Mouse (Mus musculus) intestine, embryonic 14.5 days (tissue): Measurements from ENCODE around the gene Rasgef1b. TPM values are rescaled to one million over a fixed set of nuclear protein-coding genes. Genes with fewer than 3 reads are reported as not detected.

ENCODE experiments used
- ATAC-seq: fragments of 200-750 bp; cut with Nextera tagmentation; replicated peaks from 2 replicates; pipeline ENCODE4 v1.8.0; 2017; ENCODE audit warnings: low read depth, moderate number of reproducible peaks, moderate TSS enrichment, moderate library complexity; ENCODE audit not compliant: low FRiP score, low TSS enrichment
- DNase-seq: peaks from one replicate; pipeline ENCODE4 v3.0.0-alpha.2; 2018; ENCODE audit warnings: low spot score
- H3K27ac ChIP-seq: fragments of 300-500 bp; sonication (generic); 2 replicates; pipeline ENCODE4 v1.5.1; 2014; ENCODE audit warnings: low read depth, mild to moderate bottlenecking, control low read depth
- H3K27me3 ChIP-seq: fragments of 300-500 bp; sonication (generic); replicated peaks from 2 replicates; pipeline ENCODE4 v1.6.1; 2014; ENCODE audit warnings: low read length, control low read depth; ENCODE audit not compliant: control insufficient read depth, insufficient read depth
- H3K36me3 ChIP-seq: fragments of 300-500 bp; sonication (generic); 2 replicates; pipeline ENCODE4 v1.6.1; 2014; ENCODE audit warnings: low read length, control low read depth; ENCODE audit not compliant: control insufficient read depth, insufficient read depth
- H3K4me1 ChIP-seq: fragments of 300-500 bp; sonication (generic); replicated peaks from 2 replicates; pipeline ENCODE4 v1.6.1; 2014; ENCODE audit warnings: low read length, control low read depth, mixed read lengths; ENCODE audit not compliant: control insufficient read depth, insufficient read depth
- H3K4me2 ChIP-seq: fragments of 300-500 bp; sonication (generic); 2 replicates; pipeline ENCODE4 v1.6.1; 2014; ENCODE audit warnings: low read length
- H3K4me3 ChIP-seq: fragments of 300-500 bp; sonication (generic); 2 replicates; pipeline ENCODE4 v1.5.1; 2014; ENCODE audit warnings: low read depth, low read length, control low read depth, mixed read lengths
- H3K9ac ChIP-seq: fragments of 300-500 bp; sonication (generic); 2 replicates; pipeline ENCODE4 v1.6.1; 2014; ENCODE audit warnings: mild to moderate bottlenecking, low read length
- H3K9me3 ChIP-seq: fragments of 300-500 bp; sonication (generic); 2 replicates; pipeline ENCODE4 v1.6.1; 2016; ENCODE audit warnings: low read length, control low read depth; ENCODE audit not compliant: control insufficient read depth
- WGBS: fragments of 180-500 bp; shearing (Covaris S2); extraction: QIAGEN DNeasy Blood & Tissue Kit; methylation state at CpG from one replicate; pipeline ENCODE4 v1.1.7; 2014; 5-methylcytosine and 5-hydroxymethylcytosine counted together
- polyA plus RNA-seq: library from polyadenylated mRNA; unstranded; fragments of >200 nt; fragmentation: Nextera tagmentation; extraction: Ambion mirVana; gene quantifications from 2 replicates; pipeline ENCODE4 v1.2.1, GENCODE M21; 2014

The Rasgef1b gene
- polyA plus RNA-seq, 1 experiment from 2014 or later, result 13.0 TPM

DNA sequence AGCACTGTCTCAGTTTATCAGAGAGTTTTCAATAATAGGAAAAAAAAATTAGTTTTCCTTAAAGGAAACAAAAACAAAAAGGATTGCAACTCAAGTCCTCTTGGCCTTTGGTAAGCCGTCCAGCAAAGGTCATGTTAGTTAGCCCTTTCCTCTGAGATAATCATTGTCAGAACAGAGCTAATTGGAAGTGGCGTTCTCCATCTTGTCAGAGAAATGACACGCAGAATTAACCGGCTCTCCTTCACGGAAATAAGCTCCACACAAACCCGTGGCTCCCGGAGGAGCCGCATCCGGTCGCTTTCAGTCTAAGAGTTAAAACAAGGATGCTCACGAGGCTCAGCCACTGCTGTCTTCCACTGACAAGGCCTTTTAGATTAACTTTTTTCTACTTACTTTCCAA is 217.8 kb downstream of the Rasgef1b start:
- H3K9me3 ChIP-seq, result no peaks in the 10 kb centered on the region
- no peak overlapping the region for H3K9ac ChIP-seq
- H3K4me2 ChIP-seq, result no peak overlapping the region
- H3K4me1 ChIP-seq, result no peaks in the 10 kb centered on the region
- no peaks in the 10 kb centered on the region for H3K27me3 ChIP-seq
- no peak overlapping the region for H3K27ac ChIP-seq
- 74% methylated on average over 11 of the region's 11 CpGs for WGBS
- no peak overlapping the region for H3K4me3 ChIP-seq
- H3K36me3 ChIP-seq, result no peaks in the 10 kb centered on the region
- no peak for DNase-seq
- ATAC-seq, result no peak

DNA sequence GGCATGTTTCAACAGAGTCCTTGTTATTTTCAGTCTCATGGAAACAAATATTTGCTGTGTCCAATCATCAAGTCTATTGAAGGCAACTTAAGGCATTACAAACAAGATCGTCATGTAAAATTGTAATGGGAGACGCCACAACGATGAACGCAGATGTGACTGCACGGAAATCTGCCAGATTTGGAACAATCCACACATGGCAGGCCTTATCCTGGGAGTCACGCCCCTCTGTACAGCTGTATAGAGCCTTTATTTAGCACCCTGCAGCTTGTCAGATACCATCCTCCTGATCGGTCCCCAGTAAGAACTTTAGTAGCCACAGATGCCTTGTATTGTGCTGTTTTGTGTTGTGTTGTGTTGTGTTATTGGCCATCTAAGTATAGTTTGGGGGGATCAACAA is 222.8 kb downstream of the Rasgef1b start:
- no peak for DNase-seq
- Histone ChIP-seq H3K27me3 (no peaks in the 10 kb centered on the region), H3K4me1 (no peaks in the 10 kb centered on the region), H3K9me3 (no peaks in the 10 kb centered on the region), H3K4me3 (no peak overlapping the region), H3K4me2 (no peak overlapping the region), H3K9ac (no peak overlapping the region), H3K27ac (no peak overlapping the region), H3K36me3 (no peaks in the 10 kb centered on the region)
- no peak for ATAC-seq
- 88% methylated on average over 7 of the region's 7 CpGs for WGBS

DNA sequence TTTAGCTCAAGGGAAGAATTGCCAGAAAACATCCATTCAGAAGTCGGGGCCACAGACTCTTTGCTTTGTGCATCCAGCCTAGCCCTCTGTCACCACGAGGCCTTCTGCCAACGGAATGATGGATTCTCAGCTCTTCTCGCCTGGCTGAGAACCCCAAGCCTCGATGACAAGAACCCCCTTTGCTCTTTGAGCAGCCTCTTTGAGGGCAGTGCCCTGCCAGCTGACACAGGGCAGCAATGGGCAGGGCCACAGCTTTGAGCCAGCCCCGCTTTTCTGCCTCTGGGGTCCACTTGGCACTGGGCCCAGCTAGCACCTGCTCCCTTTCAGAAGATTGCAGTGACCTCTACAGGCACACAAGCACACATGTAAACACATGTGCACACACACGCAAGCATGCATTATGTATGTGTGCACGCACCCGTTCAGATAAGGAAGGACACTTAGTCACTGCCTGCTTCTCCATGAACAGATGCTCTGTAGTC is 224.5 kb downstream of the Rasgef1b start:
- Histone ChIP-seq H3K4me1 (no peaks in the 10 kb centered on the region), H3K27ac (no peak overlapping the region), H3K4me3 (no peak overlapping the region), H3K9ac (no peak overlapping the region), H3K4me2 (no peak overlapping the region), H3K36me3 (no peaks in the 10 kb centered on the region), H3K9me3 (no peaks in the 10 kb centered on the region), H3K27me3 (no peaks in the 10 kb centered on the region)
- WGBS, result 64% methylated on average over 9 of the region's 9 CpGs
- ATAC-seq (no peak), DNase-seq (no peak)

DNA sequence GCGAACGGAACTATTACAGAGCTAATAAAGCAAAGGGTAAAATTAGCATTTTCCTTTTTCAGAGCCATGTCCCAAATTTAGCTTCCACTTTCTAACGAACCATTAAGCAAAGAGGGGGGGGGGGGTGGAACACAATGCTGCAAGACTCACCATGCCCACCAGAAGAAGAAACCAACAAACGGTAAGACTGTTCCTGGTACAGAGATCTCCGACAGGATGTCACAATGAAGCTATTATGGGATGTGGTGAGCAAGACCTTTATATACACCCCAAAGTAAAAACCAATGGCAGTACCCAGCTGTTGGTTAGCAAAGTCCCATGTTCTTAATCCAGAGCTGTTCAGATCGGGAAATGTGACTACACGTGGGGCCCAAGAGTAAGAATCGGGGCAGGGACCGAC is 226.2 kb downstream of the Rasgef1b start:
- no peak overlapping the region for H3K4me2 ChIP-seq
- H3K9ac ChIP-seq, result no peak overlapping the region
- WGBS, result 90% methylated on average over 9 of the region's 9 CpGs
- H3K27ac ChIP-seq, result no peak overlapping the region
- no peaks in the 10 kb centered on the region for H3K36me3 ChIP-seq
- ATAC-seq, result no peak
- no peaks in the 10 kb centered on the region for H3K27me3 ChIP-seq
- peaks cover 2% of the 10 kb centered on the region for H3K4me1 ChIP-seq
- H3K9me3 ChIP-seq, result no peaks in the 10 kb centered on the region
- no peak for DNase-seq
- no peak overlapping the region for H3K4me3 ChIP-seq

DNA sequence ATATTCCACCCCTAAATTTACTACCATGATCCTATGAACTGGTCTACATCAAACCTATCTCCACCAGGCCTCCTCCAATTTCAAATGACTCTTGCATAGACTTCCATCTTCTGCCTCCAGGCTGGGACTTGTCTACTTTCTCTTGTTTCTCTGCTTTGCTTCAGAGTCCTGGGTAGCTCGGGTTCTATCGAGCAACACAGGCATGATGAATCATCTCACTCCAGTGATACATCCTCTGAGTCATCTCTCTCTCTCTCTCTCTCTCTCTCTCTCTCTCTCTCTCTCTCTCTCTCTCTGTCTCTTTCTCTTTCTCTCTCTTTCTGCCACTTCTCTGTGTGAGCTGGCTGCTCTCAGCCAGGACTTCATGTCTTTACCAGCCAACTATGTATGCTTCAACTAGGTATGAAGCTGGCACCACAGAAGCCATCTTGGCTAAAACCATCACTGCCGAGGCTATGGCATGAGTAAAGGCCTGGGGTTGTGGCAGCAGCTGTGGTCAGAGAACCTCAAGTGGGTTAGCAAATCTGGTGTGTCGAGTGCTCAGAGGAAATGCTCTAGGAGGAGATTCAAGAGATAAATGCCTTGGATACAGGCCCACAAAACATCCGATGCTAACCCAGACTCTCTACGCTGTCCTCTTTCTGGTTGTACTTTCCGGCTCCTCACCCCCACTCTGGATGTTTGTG is 229.3 kb downstream of the Rasgef1b start:
- H3K9me3 ChIP-seq, result no peaks in the 10 kb centered on the region
- H3K4me1 ChIP-seq, result peaks cover 7% of the 10 kb centered on the region
- no peak overlapping the region for H3K4me3 ChIP-seq
- H3K36me3 ChIP-seq, result no peaks in the 10 kb centered on the region
- H3K9ac ChIP-seq, result no peak overlapping the region
- DNase-seq (no peak), ATAC-seq (no peak)
- 61% methylated on average over 7 of the region's 7 CpGs for WGBS
- no peak overlapping the region for H3K4me2 ChIP-seq
- no peaks in the 10 kb centered on the region for H3K27me3 ChIP-seq
- no peak overlapping the region for H3K27ac ChIP-seq

DNA sequence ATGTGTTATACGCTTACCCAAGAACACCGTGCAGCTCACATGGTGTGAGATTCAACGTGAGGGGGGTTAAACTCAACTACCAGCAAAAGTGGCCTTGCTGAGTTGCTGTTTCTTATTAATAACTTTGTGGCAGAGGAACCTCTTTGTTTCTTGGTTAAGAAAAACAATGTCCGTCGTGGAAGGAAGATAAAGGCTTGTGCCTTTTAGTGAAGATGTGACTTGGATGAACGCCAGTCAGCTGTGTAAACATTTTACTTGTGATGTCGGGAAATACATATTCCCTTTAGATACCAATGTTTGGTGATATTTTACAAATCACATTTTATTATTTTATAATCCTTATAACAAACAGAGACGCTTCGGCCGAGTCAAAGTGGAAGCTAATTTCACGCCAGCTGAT is 231.0 kb downstream of the Rasgef1b start:
- Histone ChIP-seq H3K9ac (no peak overlapping the region), H3K27me3 (no peaks in the 10 kb centered on the region), H3K9me3 (no peaks in the 10 kb centered on the region), H3K27ac (peak overlapping the region; percentile 14; the same call in 1 of the 2 replicates), H3K4me2 (no peak overlapping the region), H3K36me3 (no peaks in the 10 kb centered on the region), H3K4me1 (peaks cover 7% of the 10 kb centered on the region), H3K4me3 (no peak overlapping the region)
- WGBS, result 32% methylated on average over 11 of the region's 11 CpGs
- DNase-seq, result no peak
- ATAC-seq, result no peak

DNA sequence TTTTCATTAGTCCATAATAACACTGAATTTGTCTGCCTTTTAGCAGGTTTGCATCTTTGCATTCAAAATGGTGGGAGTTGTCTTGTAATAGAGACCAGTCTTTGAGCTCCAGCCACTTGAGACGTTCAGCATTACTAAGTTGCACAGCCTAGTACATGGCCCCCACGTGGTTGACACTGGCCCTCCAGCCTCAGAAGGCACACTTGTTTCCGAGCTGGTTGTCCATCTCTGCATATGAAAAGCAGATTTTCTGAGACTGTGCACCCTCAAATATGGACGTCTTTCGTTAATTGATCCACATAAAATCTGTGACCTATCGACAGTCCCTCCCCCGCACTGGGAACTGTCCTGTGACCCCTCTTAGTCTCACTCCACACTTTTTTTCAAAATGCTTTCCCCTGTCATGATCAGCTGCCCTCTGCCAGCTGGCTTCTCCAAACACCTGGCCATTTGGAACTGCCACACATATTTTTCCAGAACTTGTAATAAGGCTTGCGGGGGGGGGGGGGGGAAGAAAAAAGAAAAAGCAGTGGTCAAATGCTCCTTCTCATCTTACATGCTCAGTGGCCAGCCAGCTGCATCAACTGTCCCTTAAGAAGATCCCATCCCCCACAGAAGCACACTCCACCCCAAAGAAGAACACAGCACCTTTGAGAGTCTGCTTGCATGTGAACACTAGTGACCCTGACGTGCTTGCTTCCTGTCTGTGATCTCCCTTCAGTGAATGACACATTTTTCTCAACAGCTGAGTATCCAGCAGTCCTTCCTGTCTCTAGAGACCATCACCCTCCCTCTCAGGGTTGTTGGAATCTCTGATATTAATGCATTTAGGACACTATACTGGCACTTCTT is 231.7 kb downstream of the Rasgef1b start:
- DNase-seq (no peak), ATAC-seq (no peak)
- WGBS, result 73% methylated on average over 9 of the region's 9 CpGs
- no peak overlapping the region for H3K4me3 ChIP-seq
- H3K4me2 ChIP-seq, result no peak overlapping the region
- H3K27me3 ChIP-seq, result no peaks in the 10 kb centered on the region
- peak overlapping the region; percentile 14; the same call in 1 of the 2 replicates for H3K27ac ChIP-seq
- H3K4me1 ChIP-seq, result peaks cover 7% of the 10 kb centered on the region
- no peak overlapping the region for H3K9ac ChIP-seq
- H3K36me3 ChIP-seq, result no peaks in the 10 kb centered on the region
- H3K9me3 ChIP-seq, result no peaks in the 10 kb centered on the region

DNA sequence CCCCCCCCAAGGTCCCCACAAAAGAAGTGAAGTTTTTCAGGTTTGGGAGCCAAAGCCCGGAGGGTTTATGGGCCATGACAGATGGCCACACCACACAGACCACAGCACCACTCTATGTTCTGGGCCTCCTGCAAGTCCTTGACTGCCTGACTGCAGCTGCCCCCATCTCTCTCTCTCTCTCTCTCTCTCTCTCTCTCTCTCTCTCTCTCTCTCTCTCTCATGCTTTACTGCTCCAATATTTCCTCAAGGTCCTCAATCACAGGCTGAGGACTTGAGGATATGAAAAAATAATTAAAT is 232.8 kb downstream of the Rasgef1b start:
- no peaks in the 10 kb centered on the region for H3K9me3 ChIP-seq
- WGBS, result 62% methylated on average over 1 of the region's 1 CpGs
- no peak overlapping the region for H3K9ac ChIP-seq
- H3K4me1 ChIP-seq, result peaks cover 7% of the 10 kb centered on the region
- H3K4me2 ChIP-seq, result no peak overlapping the region
- DNase-seq, result no peak
- H3K27me3 ChIP-seq, result no peaks in the 10 kb centered on the region
- no peaks in the 10 kb centered on the region for H3K36me3 ChIP-seq
- H3K27ac ChIP-seq, result no peak overlapping the region
- H3K4me3 ChIP-seq, result no peak overlapping the region
- ATAC-seq, result no peak
